Mouse (Mus musculus) midbrain, embryonic 12.5 days (tissue): ENCODE data around the gene Fank1. TPM values are rescaled to one million over a fixed set of nuclear protein-coding genes. Genes with fewer than 3 reads are reported as not detected.

ENCODE experiments used
- ATAC-seq: fragments of 200-750 bp; cut with Nextera tagmentation; 2 replicates; pipeline ENCODE4 v1.8.0; 2017; ENCODE audit warnings: low read depth, moderate TSS enrichment, moderate library complexity; ENCODE audit not compliant: low FRiP score
- H3K27ac ChIP-seq: fragments of 300-500 bp; sonication (generic); replicated peaks from 2 replicates; pipeline ENCODE4 v1.5.1; 2016; ENCODE audit warnings: mild to moderate bottlenecking
- H3K27me3 ChIP-seq: fragments of 300-500 bp; sonication (generic); 2 replicates; pipeline ENCODE4 v1.6.1; 2016; ENCODE audit warnings: mild to moderate bottlenecking
- H3K36me3 ChIP-seq: fragments of 300-500 bp; sonication (generic); 2 replicates; pipeline ENCODE4 v1.6.1; 2016
- H3K4me1 ChIP-seq: fragments of 300-500 bp; sonication (generic); 2 replicates; pipeline ENCODE4 v1.6.1; 2016
- H3K4me2 ChIP-seq: fragments of 300-500 bp; sonication (generic); replicated peaks from 2 replicates; pipeline ENCODE4 v1.6.1; 2016; ENCODE audit warnings: mild to moderate bottlenecking, moderate library complexity
- H3K4me3 ChIP-seq: fragments of 300-500 bp; sonication (generic); 2 replicates; pipeline ENCODE4 v1.5.1; 2016; ENCODE audit warnings: mild to moderate bottlenecking
- H3K9ac ChIP-seq: fragments of 300-500 bp; sonication (generic); replicated peaks from 2 replicates; pipeline ENCODE4 v1.6.1; 2016; ENCODE audit warnings: mild to moderate bottlenecking, moderate library complexity
- H3K9me3 ChIP-seq: fragments of 300-500 bp; sonication (generic); 2 replicates; pipeline ENCODE4 v1.6.1; 2016; ENCODE audit warnings: mild to moderate bottlenecking
- WGBS: fragments of 180-500 bp; shearing (Covaris S2); methylation state at CpG from one replicate; pipeline ENCODE4 v1.1.7; 2016; 5-methylcytosine and 5-hydroxymethylcytosine counted together
- polyA plus RNA-seq: library from polyadenylated mRNA; unstranded; fragments of >200 nt; fragmentation: Nextera tagmentation; extraction: Ambion mirVana; gene quantifications from 2 replicates; pipeline ENCODE4 v1.2.1, GENCODE M21; 2016

The Fank1 gene
- polyA plus RNA-seq, 1 experiment from 2014 or later, result 2.6 TPM

- no peaks in the 10 kb centered on the region; the same call in 1 of the 2 replicates for H3K4me1 ChIP-seq
- no peak overlapping the region for H3K4me3 ChIP-seq
- no peaks in the 10 kb centered on the region for H3K36me3 ChIP-seq
- no peak overlapping the region for H3K27ac ChIP-seq
- no peaks in the 10 kb centered on the region for H3K9me3 ChIP-seq
- no peak for ATAC-seq
- H3K4me2 ChIP-seq, result no peak overlapping the region
- H3K9ac ChIP-seq, result no peak overlapping the region
- WGBS, result 90% methylated on average over 5 of the region's 5 CpGs
- no peaks in the 10 kb centered on the region; the same call in 1 of the 2 replicates for H3K27me3 ChIP-seq
Observed at GRCm38 (mm10) chr7:133919918-133920317, 143.3 kb downstream of the Fank1 start.

GRCm38 (mm10) chr7:133920724-133921123 lies 144.1 kb downstream of the Fank1 start:
- Histone ChIP-seq H3K27me3 (no peaks in the 10 kb centered on the region; the same call in 1 of the 2 replicates), H3K36me3 (no peaks in the 10 kb centered on the region), H3K4me3 (no peak overlapping the region), H3K4me1 (no peaks in the 10 kb centered on the region; the same call in 1 of the 2 replicates), H3K9me3 (no peaks in the 10 kb centered on the region), H3K27ac (no peak overlapping the region), H3K4me2 (no peak overlapping the region), H3K9ac (no peak overlapping the region)
- 92% methylated on average over 7 of the region's 7 CpGs for WGBS
- no peak for ATAC-seq

- Histone ChIP-seq H3K4me2 (no peak overlapping the region), H3K9ac (no peak overlapping the region), H3K36me3 (no peaks in the 10 kb centered on the region), H3K4me3 (no peak overlapping the region), H3K27ac (no peak overlapping the region), H3K9me3 (no peaks in the 10 kb centered on the region), H3K27me3 (no peaks in the 10 kb centered on the region; the same call in 1 of the 2 replicates), H3K4me1 (no peaks in the 10 kb centered on the region; the same call in 1 of the 2 replicates)
- 94% methylated on average over 4 of the region's 4 CpGs for WGBS
- ATAC-seq, result no peak
Observed at GRCm38 (mm10) chr7:133921291-133921690, 144.6 kb downstream of the Fank1 start.

GRCm38 (mm10) chr7:133923994-133924393 lies 147.3 kb downstream of the Fank1 start:
- Histone ChIP-seq H3K9me3 (no peaks in the 10 kb centered on the region), H3K36me3 (no peaks in the 10 kb centered on the region), H3K4me3 (no peak overlapping the region), H3K9ac (no peak overlapping the region), H3K27me3 (no peaks in the 10 kb centered on the region; the same call in 1 of the 2 replicates), H3K27ac (no peak overlapping the region), H3K4me2 (no peak overlapping the region), H3K4me1 (no peaks in the 10 kb centered on the region; the same call in 1 of the 2 replicates)
- 51% methylated on average over 6 of the region's 6 CpGs for WGBS
- ATAC-seq, result no peak

- Histone ChIP-seq H3K36me3 (no peaks in the 10 kb centered on the region), H3K9me3 (no peaks in the 10 kb centered on the region), H3K4me3 (no peak overlapping the region), H3K27me3 (no peaks in the 10 kb centered on the region), H3K4me1 (no peaks in the 10 kb centered on the region; the same call in 1 of the 2 replicates), H3K4me2 (no peak overlapping the region), H3K9ac (no peak overlapping the region), H3K27ac (no peak overlapping the region)
- 72% methylated on average over 2 of the region's 2 CpGs for WGBS
- no peak for ATAC-seq
Observed at GRCm38 (mm10) chr7:133925771-133926170, 149.1 kb downstream of the Fank1 start.

- H3K4me3 ChIP-seq, result no peak overlapping the region
- no peak overlapping the region for H3K9ac ChIP-seq
- no peak for ATAC-seq
- H3K27ac ChIP-seq, result no peak overlapping the region
- no peaks in the 10 kb centered on the region for H3K36me3 ChIP-seq
- H3K4me1 ChIP-seq, result 0 out of 2 replicates have a peak, but pooled peaks cover 3% of the 10 kb centered on the region
- no peaks in the 10 kb centered on the region for H3K27me3 ChIP-seq
- WGBS, result 90% methylated on average over 3 of the region's 3 CpGs
- no peaks in the 10 kb centered on the region for H3K9me3 ChIP-seq
- H3K4me2 ChIP-seq, result no peak overlapping the region
Observed at GRCm38 (mm10) chr7:133928981-133929380, 152.3 kb downstream of the Fank1 start.

Other genes with a start within 250 kb of the Fank1 start
- not detected in 2 replicates for gene Tex36, start 174.7 kb upstream of the Fank1 start, polyA plus RNA-seq
- 32.2 and 33.0 TPM in 2 replicates for gene Edrf1, start 139.3 kb upstream of the Fank1 start, polyA plus RNA-seq
- 0.09 TPM in 1 of 2 replicates, not detected in the other for gene Mmp21, start 96.8 kb upstream of the Fank1 start, polyA plus RNA-seq
- 134 and 139 TPM in 2 replicates for gene Bccip, start 67.5 kb upstream of the Fank1 start, polyA plus RNA-seq
- 38.1 and 39.9 TPM in 2 replicates for gene Uros, start 66.8 kb upstream of the Fank1 start, polyA plus RNA-seq
- 61.1 and 65.8 TPM in 2 replicates for gene Dhx32, start 5.9 kb downstream of the Fank1 start, polyA plus RNA-seq